Mouse (Mus musculus) brain, embryonic 14.5 days (tissue): ENCODE results near the gene Svs1. TPM values are rescaled to one million over a fixed set of nuclear protein-coding genes. Genes with fewer than 3 reads are reported as not detected.

ENCODE experiments used
- DNase-seq: peaks from one replicate; pipeline ENCODE4 v3.0.0-alpha.2; 2011; ENCODE audit warnings: low read depth
- CTCF ChIP-seq: fragments of 200-500 bp; IDR thresholded peaks from 2 replicates; pipeline ENCODE4 v1.5.1; 2012; ENCODE audit warnings: inconsistent platforms, mild to moderate bottlenecking, moderate library complexity, borderline replicate concordance; ENCODE audit not compliant: insufficient read depth, insufficient read length; ENCODE audit errors: extremely low read depth
- POLR2A ChIP-seq: fragments of 200-500 bp; IDR thresholded peaks from 2 replicates; pipeline ENCODE4 v1.6.1; 2012; ENCODE audit warnings: mild to moderate bottlenecking, inconsistent platforms, borderline replicate concordance; ENCODE audit not compliant: poor library complexity, insufficient read depth, insufficient read length, severe bottlenecking; ENCODE audit errors: extremely low read depth
- polyA plus RNA-seq: library from polyadenylated mRNA; depleted of rRNA; stranded (reverse); fragments of >200 nt; gene quantifications from 2 replicates; pipeline ENCODE4 v1.2.3, GENCODE M21; 2012; rRNA removed

Gene Svs1
- polyA plus RNA-seq, 1 experiment: not detected

DNA sequence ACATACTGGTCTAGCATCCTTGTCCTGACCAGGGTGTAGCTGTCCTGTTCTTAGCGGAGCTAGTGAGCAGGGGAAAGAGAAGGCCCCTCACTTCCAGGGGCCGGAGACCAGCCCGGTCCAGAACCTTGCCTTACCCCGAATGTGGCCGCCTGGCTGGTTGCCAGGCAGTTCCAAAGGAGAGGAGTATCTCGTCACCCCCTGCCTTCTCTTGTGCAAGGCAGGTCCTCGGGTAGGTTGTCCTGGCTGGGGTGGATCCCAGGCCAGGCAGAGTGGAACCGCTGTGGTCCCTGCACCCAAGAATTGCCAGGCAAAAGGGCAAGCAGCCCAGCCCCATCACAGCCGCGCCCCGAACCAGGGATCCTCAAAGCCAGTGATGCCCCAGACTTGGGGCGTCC, 50.6 kb downstream of the Svs1 start:
- DNase-seq: no peak
- no peak for TF ChIP-seq POLR2A
- no peak for TF ChIP-seq CTCF

DNA sequence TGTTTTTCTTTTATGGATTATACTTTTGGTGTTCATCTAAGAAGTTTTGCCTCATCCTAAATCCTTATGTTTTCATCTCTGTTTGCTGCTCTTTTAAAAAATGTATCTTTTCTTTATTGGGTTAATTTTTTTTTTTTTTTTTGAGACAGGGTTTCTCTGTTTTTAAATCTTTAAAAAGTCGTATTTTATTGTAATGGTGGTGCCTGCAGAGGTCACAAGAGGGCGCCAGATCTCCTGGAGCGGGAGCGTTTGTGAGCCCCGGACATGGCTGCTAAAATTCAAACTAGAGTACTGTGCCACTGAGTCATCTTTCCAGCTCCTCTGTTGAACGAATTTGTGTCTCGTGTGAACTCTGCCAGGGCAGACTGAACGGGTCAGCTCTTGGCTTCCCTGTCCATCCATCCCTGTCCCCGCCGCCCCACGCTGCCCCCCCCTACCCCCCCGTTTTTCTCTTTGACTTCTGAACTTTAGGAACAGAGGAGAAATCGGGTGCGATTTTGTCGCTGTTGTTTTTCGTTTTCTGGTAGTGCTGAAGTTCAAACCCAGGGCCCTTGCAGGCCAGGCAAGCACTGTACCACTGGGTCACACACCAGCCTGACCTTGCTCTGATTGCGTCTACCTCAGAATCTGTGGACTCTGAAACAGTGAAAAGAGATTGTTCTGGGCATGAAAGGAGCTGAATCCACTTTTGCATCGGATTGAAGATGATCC, 53.0 kb downstream of the Svs1 start:
- peak; percentile 76 for DNase-seq
- TF ChIP-seq POLR2A (no peak), CTCF (peak; percentile 84)

Other genes with a start within 250 kb of the Svs1 start
- gene Gimap1, start 247.8 kb upstream of the Svs1 start, polyA plus RNA-seq: 1.0 and 2.2 TPM in 2 replicates
- gene Gimap5, start 240.7 kb upstream of the Svs1 start, polyA plus RNA-seq: 0.87 and 1.2 TPM in 2 replicates
- gene Gimap3, start 216.0 kb upstream of the Svs1 start, polyA plus RNA-seq: not detected in 2 replicates
- 12.7 and 14.0 TPM in 2 replicates for gene Tmem176a, start 145.9 kb upstream of the Svs1 start, polyA plus RNA-seq
- 92.9 and 101 TPM in 2 replicates for gene Tmem176b, start 145.4 kb upstream of the Svs1 start, polyA plus RNA-seq
- 0.03 and 0.04 TPM in 2 replicates for gene Aoc1, start 114.0 kb upstream of the Svs1 start, polyA plus RNA-seq
- not detected in 2 replicates for gene 1600015I10Rik, start 57.0 kb upstream of the Svs1 start, polyA plus RNA-seq
- not detected in 2 replicates for gene Doxl2, start 11.9 kb upstream of the Svs1 start, polyA plus RNA-seq
- 0.44 and 1.3 TPM in 2 replicates for gene Gpnmb, start 49.7 kb downstream of the Svs1 start, polyA plus RNA-seq
- gene Malsu1, start 86.9 kb downstream of the Svs1 start, polyA plus RNA-seq: 18.6 and 27.7 TPM in 2 replicates
- gene Igf2bp3, start 228.1 kb downstream of the Svs1 start, polyA plus RNA-seq: 22.0 and 22.6 TPM in 2 replicates